Mouse (Mus musculus) gastrocnemius, postnatal 10 days (tissue): Measurements from ENCODE around the gene Zbtb34. TPM values are rescaled to one million over a fixed set of nuclear protein-coding genes. Genes with fewer than 3 reads are reported as not detected.
A peak's percentile ranks its signal among the peaks of the same experiment; 100 is the strongest.

Experiments
- DNase-seq: peaks from one replicate; pipeline ENCODE4 v3.0.0; 2021; ENCODE audit warnings: mixed read lengths
- total RNA-seq, 2 experiments: library from RNA; stranded (reverse); gene quantifications; 2 replicates each; pipeline ENCODE4 v1.2.3; 2021

Gene Zbtb34
- total RNA-seq, 2 experiments from 2014 or later: 10.4 to 13.6 TPM

- DNase-seq: no peak
Measured at GRCm38 (mm10) chr2:33446796-33447195, 15.7 kb upstream of the Zbtb34 start.

DNA sequence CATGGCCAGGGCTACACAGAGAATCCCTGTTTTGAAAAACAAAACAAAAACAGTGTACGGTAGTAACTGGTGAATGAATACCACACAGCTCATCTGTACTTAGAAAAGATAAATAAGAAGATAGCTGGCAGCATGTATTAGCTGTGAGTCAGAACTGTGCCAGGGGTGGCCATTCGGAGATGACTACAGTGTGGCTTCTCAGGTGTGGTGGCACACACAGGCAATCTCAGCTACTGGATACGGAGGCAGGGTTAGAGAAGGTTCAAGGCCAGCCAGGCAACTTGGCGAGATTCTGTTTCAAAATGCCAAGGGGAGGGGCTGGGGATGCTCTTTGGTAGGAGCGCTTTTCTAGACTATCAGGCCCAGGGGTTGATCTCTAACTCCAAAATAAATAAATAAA is 14.6 kb upstream of the Zbtb34 start:
- no peak for DNase-seq

GRCm38 (mm10) chr2:33444862-33445261 is 13.7 kb upstream of the Zbtb34 start:
- no peak for DNase-seq

GRCm38 (mm10) chr2:33444358-33444757 is 13.2 kb upstream of the Zbtb34 start:
- DNase-seq: peak; percentile 90

- no peak for DNase-seq
Measured at GRCm38 (mm10) chr2:33442701-33443100, 11.6 kb upstream of the Zbtb34 start.

DNA sequence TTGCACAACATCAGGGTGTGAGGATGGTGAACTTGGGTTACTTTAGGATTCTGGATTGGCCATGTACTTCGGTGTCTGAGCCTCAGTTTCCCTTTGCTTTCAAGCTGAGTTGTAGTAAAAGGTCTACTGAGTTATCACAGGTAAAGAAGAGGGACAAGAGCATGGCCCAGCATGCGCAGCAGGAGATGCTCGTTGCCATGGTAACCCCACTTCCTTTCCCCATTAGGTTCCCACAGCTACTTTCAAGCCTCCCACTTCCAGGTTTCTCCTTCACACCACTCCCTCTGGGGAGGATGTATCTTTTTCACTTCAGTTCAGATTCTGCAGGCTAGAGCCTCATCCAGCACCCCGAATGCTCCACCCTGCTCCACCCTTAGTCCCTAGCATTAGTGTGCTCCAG is 9.8 kb upstream of the Zbtb34 start:
- DNase-seq: no peak

GRCm38 (mm10) chr2:33439980-33440670 is 9.0 kb upstream of the Zbtb34 start:
- DNase-seq: no peak

GRCm38 (mm10) chr2:33439471-33439881 is 8.4 kb upstream of the Zbtb34 start:
- DNase-seq: no peak

DNA sequence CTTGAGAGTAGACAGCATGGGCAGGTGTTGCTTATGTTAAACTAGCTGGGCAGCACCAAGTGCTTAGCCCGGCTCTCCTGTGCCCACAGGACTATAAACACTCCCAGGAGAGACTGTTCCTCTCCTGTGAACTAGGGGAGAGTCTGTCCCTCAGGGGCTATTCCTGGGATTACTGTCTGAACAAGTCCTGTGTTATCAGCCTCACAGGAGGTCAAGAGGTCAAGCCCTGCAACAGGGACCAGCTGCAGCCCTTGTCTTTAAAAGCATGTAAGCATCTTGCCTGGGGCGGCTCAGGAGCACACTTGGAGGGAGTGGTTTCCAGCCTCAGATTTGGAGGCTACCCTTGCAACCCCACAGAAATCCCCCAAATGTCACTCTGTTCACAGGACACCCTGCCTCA is 7.3 kb upstream of the Zbtb34 start:
- no peak for DNase-seq

GRCm38 (mm10) chr2:33437184-33437583 is 6.1 kb upstream of the Zbtb34 start:
- DNase-seq: no peak

DNA sequence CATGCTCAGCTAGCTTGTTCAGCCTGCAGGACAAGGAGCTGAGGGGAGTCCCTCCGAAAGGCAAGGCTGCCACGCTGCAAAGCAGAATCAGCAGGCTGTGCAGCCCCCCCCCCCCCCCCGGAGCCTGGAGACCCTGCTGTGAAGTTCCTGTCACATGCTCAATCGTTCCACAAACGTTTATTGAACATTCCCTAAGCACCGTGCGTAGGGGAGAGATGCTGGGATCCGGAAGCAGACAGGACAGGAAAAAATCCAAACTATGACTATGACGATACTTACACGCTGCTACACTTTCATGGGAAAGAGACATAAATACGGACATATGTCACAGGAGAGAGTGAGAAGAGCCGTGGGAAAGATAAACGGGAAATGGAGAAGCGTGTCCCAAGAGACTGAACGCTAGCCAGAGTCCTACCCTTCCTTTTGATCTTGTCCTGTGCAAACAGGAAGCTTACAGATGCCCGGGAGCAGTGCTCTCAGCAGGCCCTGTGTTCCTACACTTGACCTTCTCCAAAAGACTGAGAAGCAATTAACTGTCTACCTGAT is 5.0 kb upstream of the Zbtb34 start:
- DNase-seq: no peak

- no peak for DNase-seq
Measured at GRCm38 (mm10) chr2:33435036-33435650, 4.0 kb upstream of the Zbtb34 start.

DNA sequence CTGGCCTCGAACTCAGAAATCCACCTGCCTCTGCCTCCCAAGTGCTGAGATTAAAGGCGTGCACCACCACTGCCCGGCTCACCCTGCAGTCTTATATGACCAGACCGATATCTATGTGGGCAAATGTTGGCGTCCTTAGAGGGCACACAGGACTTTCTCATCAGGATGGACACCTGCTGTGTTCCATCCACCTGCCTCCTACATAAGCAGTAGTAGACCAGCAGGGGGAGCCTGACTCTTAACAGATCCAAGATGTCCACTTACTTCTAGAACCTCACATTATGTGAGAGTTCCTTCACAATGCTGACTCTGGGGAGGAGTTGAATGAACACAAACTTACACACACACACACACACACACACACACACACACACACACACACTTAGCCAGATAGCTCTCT is 1.8 kb upstream of the Zbtb34 start:
- DNase-seq: peak; percentile 43

GRCm38 (mm10) chr2:33430081-33430770 is 898 bp downstream of the Zbtb34 start:
- DNase-seq: no peak

- no peak for DNase-seq
Measured at GRCm38 (mm10) chr2:33429339-33429738, 1.8 kb downstream of the Zbtb34 start.

- DNase-seq: no peak
Measured at GRCm38 (mm10) chr2:33426640-33427398, 4.3 kb downstream of the Zbtb34 start.

DNA sequence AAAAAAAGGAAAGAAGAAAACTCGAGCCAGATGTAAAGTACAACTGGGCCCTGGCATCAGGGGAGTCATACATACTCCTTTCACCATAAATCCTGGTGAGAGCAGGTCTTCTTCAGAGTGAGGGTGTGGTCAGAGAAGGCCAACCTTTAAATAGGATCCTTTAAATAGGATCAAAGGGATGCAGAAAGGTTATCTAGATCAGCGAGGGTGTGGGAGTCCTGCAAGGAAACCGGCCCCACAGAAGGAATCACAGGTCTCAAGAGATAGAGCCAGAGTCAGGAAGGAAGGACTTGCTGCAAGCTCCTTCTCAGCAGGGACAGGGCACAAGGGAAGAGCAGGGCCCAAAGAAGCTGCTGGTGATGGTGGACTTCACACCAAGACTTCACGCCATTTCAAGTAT is 13.7 kb downstream of the Zbtb34 start:
- no peak for DNase-seq

DNA sequence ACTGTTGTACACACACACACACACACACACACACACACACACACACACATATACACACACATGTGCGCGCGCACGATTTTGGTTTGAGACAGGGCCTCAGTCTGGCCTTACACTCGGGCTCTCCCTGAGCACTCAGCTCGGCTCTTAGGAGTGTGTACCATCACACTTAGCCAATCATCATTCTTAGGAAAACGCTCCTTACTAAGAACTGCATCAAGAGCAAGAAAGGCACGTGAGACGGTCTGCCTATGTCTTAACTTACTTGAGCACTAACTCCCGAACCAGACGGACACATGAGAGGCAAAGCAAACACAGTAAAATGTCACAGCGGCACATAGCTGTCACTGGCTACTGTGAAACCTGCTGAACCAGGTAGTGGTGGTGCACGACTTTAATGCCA is 17.1 kb downstream of the Zbtb34 start:
- DNase-seq: no peak

- no peak for DNase-seq
Measured at GRCm38 (mm10) chr2:33412111-33412510, 19.0 kb downstream of the Zbtb34 start.

GRCm38 (mm10) chr2:33403511-33404003 is 27.6 kb downstream of the Zbtb34 start:
- DNase-seq: no peak

GRCm38 (mm10) chr2:33402638-33403037 is 28.5 kb downstream of the Zbtb34 start:
- DNase-seq: no peak

- peak; percentile 75 for DNase-seq
Measured at GRCm38 (mm10) chr2:33402236-33402635, 28.9 kb downstream of the Zbtb34 start.
